Mouse (Mus musculus) midbrain, postnatal 0 days (tissue): Measurements from ENCODE around the gene Suclg2. TPM values are rescaled to one million over a fixed set of nuclear protein-coding genes. Genes with fewer than 3 reads are reported as not detected.

Experiments used
- ATAC-seq: fragments of 200-750 bp; cut with Nextera tagmentation; 2 replicates; pipeline ENCODE4 v1.8.0; 2017; ENCODE audit warnings: moderate number of reproducible peaks, mild to moderate bottlenecking, moderate TSS enrichment, moderate library complexity; ENCODE audit not compliant: low FRiP score
- DNase-seq: peaks from one replicate; pipeline ENCODE4 v3.0.0-alpha.2; 2015; ENCODE audit warnings: low spot score
- H3K27ac ChIP-seq: fragments of 300-500 bp; sonication (generic); 2 replicates; pipeline ENCODE4 v1.5.1; 2014; ENCODE audit warnings: low read depth, mild to moderate bottlenecking, low read length, mixed read lengths
- H3K27me3 ChIP-seq: fragments of 300-500 bp; sonication (generic); 2 replicates; pipeline ENCODE4 v1.6.1; 2014; ENCODE audit warnings: low read length, control low read depth, mixed read lengths; ENCODE audit not compliant: insufficient read depth
- H3K36me3 ChIP-seq: fragments of 300-500 bp; sonication (generic); 2 replicates; pipeline ENCODE4 v1.6.1; 2014; ENCODE audit warnings: low read length, control low read depth, mixed read lengths; ENCODE audit not compliant: insufficient read depth
- H3K4me1 ChIP-seq: fragments of 300-500 bp; sonication (generic); 2 replicates; pipeline ENCODE4 v1.6.1; 2014; ENCODE audit warnings: mild to moderate bottlenecking, control low read depth, antibody characterized with exemption, low read length, mixed read lengths; ENCODE audit not compliant: insufficient read depth
- H3K4me2 ChIP-seq: fragments of 300-500 bp; sonication (generic); 2 replicates; pipeline ENCODE4 v1.6.1; 2014; ENCODE audit warnings: low read depth, mild to moderate bottlenecking, low read length, mixed read lengths; ENCODE audit not compliant: poor library complexity, severe bottlenecking
- H3K4me3 ChIP-seq: fragments of 300-500 bp; sonication (generic); 2 replicates; pipeline ENCODE4 v1.5.1; 2014; ENCODE audit warnings: low read depth, mild to moderate bottlenecking, low read length, moderate library complexity
- H3K9ac ChIP-seq: fragments of 300-500 bp; sonication (generic); replicated peaks from 2 replicates; pipeline ENCODE4 v1.6.1; 2014; ENCODE audit warnings: mild to moderate bottlenecking, low read length, moderate library complexity, mixed read lengths; ENCODE audit not compliant: poor library complexity, severe bottlenecking
- H3K9me3 ChIP-seq: fragments of 300-500 bp; sonication (generic); 2 replicates; pipeline ENCODE4 v1.6.1; 2016; ENCODE audit warnings: low read length, control low read depth
- CTCF ChIP-seq: IDR thresholded peaks from 2 replicates; pipeline ENCODE4 v1.5.1; 2016; ENCODE audit warnings: antibody characterized with exemption, mild to moderate bottlenecking
- WGBS: fragments of 180-500 bp; shearing (Covaris S2); extraction: QIAGEN DNeasy Blood & Tissue Kit; methylation state at CpG from one replicate; pipeline ENCODE4 v1.1.7; 2014; 5-methylcytosine and 5-hydroxymethylcytosine counted together
- polyA plus RNA-seq: library from polyadenylated mRNA; unstranded; fragments of >200 nt; fragmentation: Nextera tagmentation; extraction: Ambion mirVana; gene quantifications from 2 replicates; pipeline ENCODE4 v1.2.1, GENCODE M21; 2015
- total RNA-seq: library from RNA; depleted of rRNA; stranded (reverse); fragments of >200 nt; gene quantifications from 2 replicates; pipeline ENCODE4 v1.2.3, GENCODE M21; 2014

Gene Suclg2
- total and polyA plus RNA-seq, 2 experiments from 2014 or later, result 14.4 to 15.7 TPM

- ATAC-seq (no peak), DNase-seq (peak; percentile 70)
- Histone ChIP-seq H3K9me3 (no peaks in the 10 kb centered on the region), H3K4me1 (no peaks in the 10 kb centered on the region), H3K9ac (no peak overlapping the region), H3K4me3 (no peak overlapping the region), H3K27ac (no peak overlapping the region), H3K27me3 (no peaks in the 10 kb centered on the region), H3K36me3 (no peaks in the 10 kb centered on the region), H3K4me2 (no peak overlapping the region)
- TF ChIP-seq CTCF, result no peak
- 73% methylated on average over 6 of the region's 6 CpGs for WGBS
These were observed 131.3 kb downstream of the Suclg2 start for GRCm38 (mm10) chr6:95587108-95587796.

- Histone ChIP-seq H3K9me3 (no peaks in the 10 kb centered on the region), H3K4me3 (no peak overlapping the region), H3K4me1 (no peaks in the 10 kb centered on the region), H3K4me2 (no peak overlapping the region), H3K27ac (no peak overlapping the region), H3K9ac (no peak overlapping the region), H3K36me3 (no peaks in the 10 kb centered on the region), H3K27me3 (no peaks in the 10 kb centered on the region)
- ATAC-seq (no peak), DNase-seq (no peak)
- no peak for TF ChIP-seq CTCF
- WGBS, result 86% methylated on average over 3 of the region's 3 CpGs
These were observed 136.7 kb downstream of the Suclg2 start for GRCm38 (mm10) chr6:95581893-95582292.

- DNase-seq (no peak), ATAC-seq (no peak)
- H3K27me3 ChIP-seq, result no peaks in the 10 kb centered on the region
- H3K4me3 ChIP-seq, result no peak overlapping the region
- no peak overlapping the region for H3K4me2 ChIP-seq
- H3K9ac ChIP-seq, result no peak overlapping the region
- no peaks in the 10 kb centered on the region for H3K9me3 ChIP-seq
- TF ChIP-seq CTCF, result no peak
- no peaks in the 10 kb centered on the region for H3K36me3 ChIP-seq
- 77% methylated on average over 4 of the region's 4 CpGs for WGBS
- no peaks in the 10 kb centered on the region for H3K4me1 ChIP-seq
- no peak overlapping the region for H3K27ac ChIP-seq
These were observed 138.8 kb downstream of the Suclg2 start for GRCm38 (mm10) chr6:95579792-95580191.

DNA sequence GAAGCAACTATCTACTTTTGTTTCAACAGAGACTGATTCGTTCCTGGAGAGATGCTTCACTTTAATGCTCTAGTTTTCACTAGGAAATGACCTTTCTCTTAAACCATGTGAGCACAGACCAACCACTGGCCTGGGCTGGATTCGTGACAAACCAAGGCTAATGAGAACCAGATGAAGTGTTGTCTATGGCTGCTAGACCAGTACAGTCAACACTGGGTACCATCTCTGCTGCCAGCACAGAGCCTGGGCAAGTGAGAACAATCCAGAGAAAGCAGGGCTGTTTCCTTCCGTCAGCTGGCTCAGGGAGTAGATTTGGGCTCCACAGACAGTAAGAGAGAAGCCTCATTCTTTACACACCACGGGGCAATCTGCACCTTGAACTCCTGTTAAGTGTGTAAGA is 143.1 kb downstream of the Suclg2 start:
- WGBS, result 43% methylated on average over 4 of the region's 4 CpGs
- DNase-seq (no peak), ATAC-seq (no peak)
- no peaks in the 10 kb centered on the region for H3K27me3 ChIP-seq
- H3K9me3 ChIP-seq, result no peaks in the 10 kb centered on the region
- no peak for TF ChIP-seq CTCF
- H3K4me2 ChIP-seq, result no peak overlapping the region
- no peak overlapping the region for H3K4me3 ChIP-seq
- H3K9ac ChIP-seq, result no peak overlapping the region
- no peak overlapping the region for H3K27ac ChIP-seq
- H3K36me3 ChIP-seq, result no peaks in the 10 kb centered on the region
- H3K4me1 ChIP-seq, result no peaks in the 10 kb centered on the region

GRCm38 (mm10) chr6:95574867-95575266 is 143.7 kb downstream of the Suclg2 start:
- TF ChIP-seq CTCF, result no peak
- Histone ChIP-seq H3K27ac (no peak overlapping the region), H3K4me1 (no peaks in the 10 kb centered on the region), H3K9ac (no peak overlapping the region), H3K9me3 (no peaks in the 10 kb centered on the region), H3K36me3 (no peaks in the 10 kb centered on the region), H3K4me3 (no peak overlapping the region), H3K27me3 (no peaks in the 10 kb centered on the region), H3K4me2 (no peak overlapping the region)
- DNase-seq, result no peak
- 29% methylated on average over 3 of the region's 3 CpGs for WGBS
- ATAC-seq, result no peak

- Histone ChIP-seq H3K4me1 (no peaks in the 10 kb centered on the region), H3K4me3 (no peak overlapping the region), H3K9me3 (no peaks in the 10 kb centered on the region), H3K27me3 (no peaks in the 10 kb centered on the region), H3K9ac (no peak overlapping the region), H3K36me3 (no peaks in the 10 kb centered on the region), H3K27ac (no peak overlapping the region), H3K4me2 (no peak overlapping the region)
- no peak for TF ChIP-seq CTCF
- no peak for ATAC-seq
- no peak for DNase-seq
- WGBS, result 35% methylated on average over 4 of the region's 4 CpGs
These were observed 144.2 kb downstream of the Suclg2 start for GRCm38 (mm10) chr6:95574389-95574788.
